Mouse (Mus musculus) C2C12 (cell line): Measurements from ENCODE around the gene Abcc6.

Source experiments
- CEBPB ChIP-seq: IDR thresholded peaks from one replicate; pipeline ENCODE4 v1.6.1; 2011; ENCODE audit warnings: low read depth, mild to moderate bottlenecking, control low read depth, moderate library complexity
- CTCF ChIP-seq: IDR thresholded peaks from one replicate; pipeline ENCODE4 v1.5.1; 2011; ENCODE audit not compliant: control insufficient read depth, insufficient read depth, insufficient read length
- MYOG ChIP-seq: IDR thresholded peaks from one replicate; pipeline ENCODE4 v1.6.1; 2011; ENCODE audit not compliant: control insufficient read depth, insufficient read length; ENCODE audit errors: extremely low read depth
- USF1 ChIP-seq: IDR thresholded peaks from one replicate; pipeline ENCODE4 v1.6.1; 2011; ENCODE audit warnings: low read depth, mild to moderate bottlenecking, control low read depth, moderate library complexity

DNA sequence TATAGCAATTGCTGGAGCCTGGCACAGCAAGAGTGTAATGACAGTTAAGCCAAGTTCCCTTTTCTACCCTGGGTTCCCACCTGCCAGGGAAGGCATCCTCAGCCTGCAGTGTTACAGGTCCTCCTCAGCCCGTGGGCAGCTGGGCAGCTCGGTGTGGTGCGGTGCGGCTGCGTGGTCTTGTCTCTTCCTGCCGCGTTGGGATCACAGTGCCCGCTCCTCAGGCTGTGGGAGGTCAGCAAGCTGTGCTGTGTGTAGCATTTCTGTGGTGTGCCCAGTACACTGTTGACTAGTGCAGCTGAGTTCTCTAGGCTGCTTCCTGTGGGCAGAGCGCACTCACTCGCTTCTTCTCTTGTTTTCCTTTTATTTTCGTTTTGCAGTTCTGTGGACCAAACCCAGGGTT, 28.8 kb upstream of the Abcc6 start:
- TF ChIP-seq CTCF (no peak), MYOG (no peak), USF1 (no peak), CEBPB (no peak)
